ENCODE assay signal across 26 mouse cellular contexts in genomic region chr10:37339658-37340057, GRCm38 (mm10).
"Had no signal": no experiment of that assay in that cellular context is flagged by ENCODE, and none has a peak within 500 bp of the region (broad histone marks: within the 10 kb centered on the region; RNA-seq: fewer than 3 reads in every experiment).

No protein-coding gene starts in this region.

- H3K9ac ChIP-seq: heart, embryonic 13.5 days; heart, embryonic 15.5 days; hindbrain, embryonic 13.5 days; hindbrain, embryonic 15.5 days; kidney, embryonic 15.5 days; limb, embryonic 12.5 days; liver, embryonic 12.5 days had no signal

- H3K4me1 ChIP-seq: hindbrain, embryonic 13.5 days; hindbrain, embryonic 15.5 days; limb, embryonic 12.5 days had no signal

- ATAC-seq: hindbrain, postnatal 0 days; intestine, embryonic 16.5 days; liver, embryonic 12.5 days had no signal

- H3K9me3 ChIP-seq: heart, embryonic 10.5 days; heart, embryonic 13.5 days; heart, embryonic 15.5 days; hindbrain, embryonic 13.5 days; hindbrain, embryonic 15.5 days; kidney, embryonic 15.5 days; limb, embryonic 10.5 days; limb, embryonic 12.5 days; liver, embryonic 12.5 days had no signal

- H3K27me3 ChIP-seq: heart, embryonic 13.5 days; heart, embryonic 15.5 days; hindbrain, embryonic 13.5 days; hindbrain, embryonic 15.5 days; kidney, embryonic 15.5 days; limb, embryonic 12.5 days; liver, embryonic 12.5 days had no signal

- DNase-seq: gastrocnemius, adult 2 months; gastrocnemius, postnatal 10 days; gastrocnemius, postnatal 25 days; heart, adult 18-20 months; heart, postnatal 14 days; heart, postnatal 36 days; kidney, adult 11 months; kidney, adult 2 months; kidney, adult 9 months; kidney, postnatal 14 days; kidney, postnatal 36 days; layer of hippocampus, adult 9-11 months; layer of hippocampus, postnatal 36 days; liver had no signal

- H3K27ac ChIP-seq: gastrocnemius, adult 2 months; heart, embryonic 10.5 days; heart, embryonic 13.5 days; heart, embryonic 15.5 days; hindbrain, embryonic 13.5 days; hindbrain, embryonic 15.5 days; hindbrain, postnatal 0 days; kidney, embryonic 15.5 days; kidney, postnatal 0 days; limb, embryonic 10.5 days; limb, embryonic 12.5 days; liver, embryonic 12.5 days had no signal

- H3K4me2 ChIP-seq: heart, embryonic 13.5 days; heart, embryonic 15.5 days; hindbrain, embryonic 13.5 days; hindbrain, embryonic 15.5 days; kidney, embryonic 15.5 days; limb, embryonic 12.5 days; liver, embryonic 12.5 days had no signal

- H3K4me3 ChIP-seq: gastrocnemius, adult 2 months; heart, embryonic 10.5 days; heart, embryonic 13.5 days; heart, embryonic 15.5 days; hindbrain, embryonic 13.5 days; hindbrain, embryonic 15.5 days; kidney, embryonic 15.5 days; limb, embryonic 10.5 days; limb, embryonic 12.5 days; liver, embryonic 12.5 days had no signal

- H3K36me3 ChIP-seq: heart, embryonic 10.5 days; heart, embryonic 13.5 days; heart, embryonic 15.5 days; hindbrain, embryonic 13.5 days; hindbrain, embryonic 15.5 days; kidney, embryonic 15.5 days; limb, embryonic 10.5 days; limb, embryonic 12.5 days; liver, embryonic 12.5 days had no signal
